Mouse (Mus musculus): ENCODE data around the gene Hebp1. TPM values are rescaled to one million over a fixed set of nuclear protein-coding genes. Genes with fewer than 3 reads are reported as not detected.
A peak's percentile ranks its signal among the peaks of the same experiment; 100 is the strongest.

Hebp1 gene
- 62.8 and 78.9 TPM in 2 replicates for polyA plus RNA-seq (2015; fragmentation: Nextera tagmentation; extraction: Ambion mirVana)

DNA sequence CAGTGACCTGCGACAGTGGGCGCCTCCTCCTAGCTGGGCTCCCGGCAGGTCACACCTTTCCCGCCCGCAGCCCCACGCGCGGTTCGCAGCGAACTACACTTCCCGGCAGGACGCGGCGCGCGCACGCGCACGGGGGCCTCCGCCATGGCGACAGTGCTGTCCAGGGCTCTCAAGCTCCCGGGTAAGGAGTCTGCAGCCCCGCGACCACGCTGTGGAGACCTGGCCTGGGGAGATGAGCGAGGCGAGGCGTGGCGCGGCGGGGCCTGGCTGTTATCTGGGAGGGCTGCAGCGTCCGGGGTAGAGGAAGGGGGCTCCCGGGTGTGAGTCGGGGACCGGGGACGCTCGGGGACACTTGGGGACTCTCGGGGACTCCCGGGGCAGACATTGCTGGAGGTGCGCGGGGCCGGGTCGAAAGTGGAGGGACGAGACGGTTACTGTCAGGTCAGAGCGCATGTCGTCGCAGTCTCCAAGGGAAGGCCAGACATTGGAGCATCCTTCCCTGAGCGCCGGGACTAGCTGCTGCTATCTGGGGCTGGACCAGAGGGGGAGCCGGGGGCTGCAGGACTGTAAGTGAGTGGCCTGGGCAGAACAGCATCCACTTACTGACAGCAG is at the start of gene Hebp1, which contains the start of gene Fam234b:
Gene Hebp1, minus strand, starts transcription at position 102 of the 612 bp plus-strand sequence.
Gene Fam234b, plus strand, starts transcription at position 57 of the 612 bp plus-strand sequence.
- WGBS, result under 1% methylated on average over 52 of the region's 52 CpGs
- Histone ChIP-seq H3K36me3 (ENCODE audit: control insufficient read depth, insufficient read depth) (no peaks in the 10 kb centered on the region), H3K4me1 (replicated peaks; ENCODE audit: control insufficient read depth, insufficient read depth, low read length) (no peaks in the 10 kb centered on the region), H3K27me3 (replicated peaks; ENCODE audit: control insufficient read depth, insufficient read depth, low read length) (no peaks in the 10 kb centered on the region), H3K27ac (ENCODE audit: low read depth, low read length) (peak within 1 kb of the TSS; percentile 66), H3K9ac (ENCODE audit: low read depth, low read length) (peak within 1 kb of the TSS; percentile 80), H3K4me2 (replicated peaks; ENCODE audit: low read depth) (peak within 1 kb of the TSS; percentile 92), H3K9me3 (ENCODE audit: control insufficient read depth) (no peaks in the 10 kb centered on the region), H3K4me3 (ENCODE audit: low read depth, low read length) (peak within 1 kb of the TSS; percentile 92)
- peak; percentile 62 for ATAC-seq
- TF ChIP-seq CTCF (IDR thresholded peaks at IDR 0.05; ENCODE audit: low read depth), result peak; percentile 38; the same call in 1 of the 2 replicates

DNA sequence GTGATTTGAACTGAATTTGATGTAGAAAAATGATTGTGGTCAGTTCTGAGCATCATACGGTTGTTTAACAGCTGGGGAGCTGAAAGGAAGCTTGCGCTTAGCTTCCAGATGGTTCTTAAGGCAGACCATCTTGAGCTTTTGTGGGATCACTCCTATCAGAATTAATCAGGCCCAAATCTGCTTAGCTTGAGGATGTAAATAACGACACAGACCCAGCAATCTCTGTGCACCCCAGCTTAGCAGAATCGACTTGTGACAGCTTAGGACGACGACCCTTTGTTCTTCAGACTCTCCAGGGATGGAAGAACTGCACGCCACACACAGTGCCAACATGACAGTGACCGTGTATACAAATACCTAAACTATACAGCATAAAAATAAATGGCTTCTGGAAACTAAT is 47.8 kb upstream of the Hebp1 start:
- no peaks in the 10 kb centered on the region for H3K9me3 ChIP-seq (ENCODE audit: control insufficient read depth)
- no peak for ATAC-seq
- no peak overlapping the region for H3K9ac ChIP-seq (ENCODE audit: low read depth, low read length)
- no peak overlapping the region for H3K4me3 ChIP-seq (ENCODE audit: low read depth, low read length)
- no peaks in the 10 kb centered on the region for H3K36me3 ChIP-seq (ENCODE audit: control insufficient read depth, insufficient read depth)
- H3K4me1 ChIP-seq (replicated peaks; ENCODE audit: control insufficient read depth, insufficient read depth, low read length), result 0 out of 2 replicates have a peak, but pooled peaks cover 8% of the 10 kb centered on the region
- WGBS, result 73% methylated on average over 8 of the region's 8 CpGs
- no peak overlapping the region for H3K27ac ChIP-seq (ENCODE audit: low read depth, low read length)
- TF ChIP-seq CTCF (IDR thresholded peaks at IDR 0.05; ENCODE audit: low read depth), result no peak
- no peak overlapping the region for H3K4me2 ChIP-seq (replicated peaks; ENCODE audit: low read depth)
- H3K27me3 ChIP-seq (replicated peaks; ENCODE audit: control insufficient read depth, insufficient read depth, low read length), result no peaks in the 10 kb centered on the region

DNA sequence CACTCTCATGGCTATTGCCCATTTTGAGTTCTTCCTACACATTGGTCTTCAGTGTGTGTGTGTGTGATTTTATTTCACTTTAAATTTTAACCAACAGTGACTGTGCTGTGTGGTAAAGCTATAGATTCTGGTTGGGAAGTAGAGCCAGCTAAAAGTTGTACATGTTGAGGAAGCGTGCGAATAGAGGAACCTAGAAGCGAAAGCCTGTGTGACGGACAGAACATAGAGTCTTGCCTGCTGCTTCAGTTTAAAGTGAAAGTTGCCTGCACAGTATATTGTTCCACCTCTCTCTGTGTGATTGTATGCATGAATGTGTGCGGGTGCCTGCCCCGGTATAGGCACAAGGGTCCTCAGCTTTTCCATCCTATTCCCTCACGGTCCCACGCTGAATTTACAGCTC is 42.5 kb upstream of the Hebp1 start:
- no peak for TF ChIP-seq CTCF (IDR thresholded peaks at IDR 0.05; ENCODE audit: low read depth)
- no peak for ATAC-seq
- Histone ChIP-seq H3K36me3 (ENCODE audit: control insufficient read depth, insufficient read depth) (peaks cover 11% of the 10 kb centered on the region; the same call in 1 of the 2 replicates), H3K27ac (ENCODE audit: low read depth, low read length) (no peak overlapping the region), H3K4me3 (ENCODE audit: low read depth, low read length) (no peak overlapping the region), H3K4me1 (replicated peaks; ENCODE audit: control insufficient read depth, insufficient read depth, low read length) (no peaks in the 10 kb centered on the region), H3K4me2 (replicated peaks; ENCODE audit: low read depth) (no peak overlapping the region), H3K27me3 (replicated peaks; ENCODE audit: control insufficient read depth, insufficient read depth, low read length) (no peaks in the 10 kb centered on the region), H3K9me3 (ENCODE audit: control insufficient read depth) (no peaks in the 10 kb centered on the region), H3K9ac (ENCODE audit: low read depth, low read length) (no peak overlapping the region)
- WGBS, result 94% methylated on average over 8 of the region's 8 CpGs

DNA sequence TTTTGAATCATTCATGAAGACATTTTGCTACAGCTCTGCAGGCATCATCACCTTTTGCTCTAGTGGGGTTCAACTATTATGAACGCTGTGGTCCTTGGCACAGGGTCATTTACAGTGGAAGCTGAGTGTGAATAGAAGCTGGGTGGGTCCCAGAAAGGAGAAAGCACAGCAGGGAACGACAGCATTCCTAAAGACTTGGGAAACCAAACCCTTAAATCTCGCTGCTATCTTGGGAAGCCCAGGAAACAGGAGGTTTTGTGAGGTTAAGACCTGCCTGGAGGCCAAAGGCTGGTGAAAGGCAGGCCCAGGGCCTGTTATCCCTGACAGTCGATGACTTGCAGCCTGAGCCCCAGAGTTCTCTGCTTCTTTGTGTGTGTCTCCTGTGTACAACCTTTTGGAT is 40.4 kb upstream of the Hebp1 start:
- Histone ChIP-seq H3K4me1 (replicated peaks; ENCODE audit: control insufficient read depth, insufficient read depth, low read length) (no peaks in the 10 kb centered on the region), H3K27me3 (replicated peaks; ENCODE audit: control insufficient read depth, insufficient read depth, low read length) (no peaks in the 10 kb centered on the region), H3K4me2 (replicated peaks; ENCODE audit: low read depth) (no peak overlapping the region), H3K36me3 (ENCODE audit: control insufficient read depth, insufficient read depth) (peaks cover 27% of the 10 kb centered on the region), H3K27ac (ENCODE audit: low read depth, low read length) (no peak overlapping the region), H3K9ac (ENCODE audit: low read depth, low read length) (no peak overlapping the region), H3K4me3 (ENCODE audit: low read depth, low read length) (no peak overlapping the region), H3K9me3 (ENCODE audit: control insufficient read depth) (no peaks in the 10 kb centered on the region)
- ATAC-seq, result no peak
- no peak for TF ChIP-seq CTCF (IDR thresholded peaks at IDR 0.05; ENCODE audit: low read depth)
- WGBS, result 71% methylated on average over 4 of the region's 4 CpGs

DNA sequence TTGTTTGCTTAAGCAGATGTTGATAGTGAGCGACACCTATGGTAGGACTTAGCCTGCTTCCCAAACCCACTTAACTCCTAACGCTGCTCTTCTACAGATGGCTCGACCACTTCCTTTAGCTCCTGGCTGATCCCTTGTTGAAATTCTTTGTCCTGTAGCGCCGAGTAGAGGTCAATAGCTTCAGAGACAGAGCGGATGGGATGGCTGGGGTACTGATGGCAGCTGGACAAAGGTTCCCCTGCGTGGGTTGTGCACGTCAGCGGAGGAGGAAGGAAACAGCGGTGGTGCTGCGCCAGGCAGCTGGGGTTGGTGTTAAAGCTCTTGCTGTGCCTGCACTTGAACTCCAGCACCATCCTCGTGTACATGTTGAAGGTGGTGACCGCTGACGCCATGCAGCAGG is 39.5 kb upstream of the Hebp1 start:
- Histone ChIP-seq H3K4me2 (replicated peaks; ENCODE audit: low read depth) (no peak overlapping the region), H3K27me3 (replicated peaks; ENCODE audit: control insufficient read depth, insufficient read depth, low read length) (no peaks in the 10 kb centered on the region), H3K9ac (ENCODE audit: low read depth, low read length) (no peak overlapping the region), H3K4me3 (ENCODE audit: low read depth, low read length) (no peak overlapping the region), H3K4me1 (replicated peaks; ENCODE audit: control insufficient read depth, insufficient read depth, low read length) (no peaks in the 10 kb centered on the region), H3K36me3 (ENCODE audit: control insufficient read depth, insufficient read depth) (peaks cover 35% of the 10 kb centered on the region), H3K27ac (ENCODE audit: low read depth, low read length) (no peak overlapping the region), H3K9me3 (ENCODE audit: control insufficient read depth) (no peaks in the 10 kb centered on the region)
- 55% methylated on average over 14 of the region's 14 CpGs for WGBS
- ATAC-seq, result no peak
- peak; percentile 36; the same call in 1 of the 2 replicates for TF ChIP-seq CTCF (IDR thresholded peaks at IDR 0.05; ENCODE audit: low read depth)

DNA sequence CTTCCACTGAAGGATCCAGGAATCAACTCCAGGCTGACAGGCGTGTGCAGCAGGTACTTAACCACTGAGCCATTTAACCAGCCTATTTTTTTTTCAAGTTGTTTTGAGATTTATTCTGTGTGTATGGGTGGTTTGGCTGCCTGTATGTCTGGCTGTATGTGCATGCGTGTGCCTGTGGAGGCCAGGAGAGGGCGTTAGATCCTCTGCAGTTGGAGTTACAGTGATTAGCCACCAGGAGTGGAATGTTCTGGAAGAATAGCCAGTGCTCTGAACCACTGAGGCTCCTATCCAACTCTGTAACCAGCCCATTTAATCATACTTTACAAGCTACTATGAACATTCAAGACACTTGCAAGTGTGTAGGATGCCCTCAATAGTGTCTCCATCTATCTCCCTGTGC is 38.8 kb upstream of the Hebp1 start:
- Histone ChIP-seq H3K27me3 (replicated peaks; ENCODE audit: control insufficient read depth, insufficient read depth, low read length) (no peaks in the 10 kb centered on the region), H3K9ac (ENCODE audit: low read depth, low read length) (no peak overlapping the region), H3K27ac (ENCODE audit: low read depth, low read length) (no peak overlapping the region), H3K4me2 (replicated peaks; ENCODE audit: low read depth) (no peak overlapping the region), H3K4me1 (replicated peaks; ENCODE audit: control insufficient read depth, insufficient read depth, low read length) (no peaks in the 10 kb centered on the region), H3K9me3 (ENCODE audit: control insufficient read depth) (no peaks in the 10 kb centered on the region), H3K36me3 (ENCODE audit: control insufficient read depth, insufficient read depth) (peaks cover 42% of the 10 kb centered on the region), H3K4me3 (ENCODE audit: low read depth, low read length) (no peak overlapping the region)
- WGBS, result 82% methylated on average over 3 of the region's 3 CpGs
- ATAC-seq, result no peak
- peak; percentile 51 for TF ChIP-seq CTCF (IDR thresholded peaks at IDR 0.05; ENCODE audit: low read depth)

Measured in intestine, postnatal 0 days (tissue).